Mouse (Mus musculus): ENCODE results near the gene Gm49336. TPM values are rescaled to one million over a fixed set of nuclear protein-coding genes. Genes with fewer than 3 reads are reported as not detected.

The Gm49336 gene
- total RNA-seq, 2 experiments from 2014 or later: 114 to 123 TPM

GRCm38 (mm10) chr14:60252004-60253000, 995 bp upstream of the Gm49336 start:
- intact Hi-C loops (cut with DNase I): loop anchor here (10.0 kb wide), 1 partner anchor 442 kb away; no protein-coding TSS in a partner anchor
- peak; percentile 24 to 51 for DNase-seq (ENCODE audit: extremely low spot score in 1 of 2, low spot score in 2 of 2)

DNA sequence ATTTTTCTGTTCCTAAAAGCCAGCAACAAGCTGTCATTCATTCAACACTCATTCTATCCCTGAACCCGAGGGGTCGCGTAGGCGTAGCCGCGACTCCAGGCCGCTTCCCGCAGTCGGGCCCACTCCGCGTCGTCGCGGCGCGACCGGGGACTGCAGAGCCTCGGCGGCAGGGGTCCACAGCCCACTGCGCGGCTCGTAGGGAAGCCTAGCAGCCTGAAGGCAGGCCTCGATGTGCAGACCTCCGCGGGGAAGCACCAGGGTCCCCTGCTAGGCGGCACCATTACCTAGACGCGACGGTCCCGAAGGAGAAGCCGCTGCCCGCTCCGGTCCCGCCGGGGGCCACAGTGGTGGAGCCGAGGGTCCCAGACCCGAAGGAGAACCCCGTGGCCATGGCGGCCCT, 428 bp downstream of the Gm49336 start:
- intact Hi-C loops (cut with DNase I): loop anchor here (10.0 kb wide), 1 partner anchor 444 kb away; no protein-coding TSS in a partner anchor
- DNase-seq (ENCODE audit: extremely low spot score in 1 of 2, low spot score in 2 of 2): peak in 1 of 2 experiments; percentile 79

GRCm38 (mm10) chr14:60250366-60250765, 941 bp downstream of the Gm49336 start:
- no peak for DNase-seq (ENCODE audit: extremely low spot score in 1 of 2, low spot score in 2 of 2)
- intact Hi-C loops (cut with DNase I): loop anchor here (10.0 kb wide), 1 partner anchor 444 kb away; no protein-coding TSS in a partner anchor

GRCm38 (mm10) chr14:60238551-60238950, 12.8 kb downstream of the Gm49336 start:
- intact Hi-C loops (cut with DNase I): no loop called here
- no peak for DNase-seq (ENCODE audit: extremely low spot score in 1 of 2, low spot score in 2 of 2)

DNA sequence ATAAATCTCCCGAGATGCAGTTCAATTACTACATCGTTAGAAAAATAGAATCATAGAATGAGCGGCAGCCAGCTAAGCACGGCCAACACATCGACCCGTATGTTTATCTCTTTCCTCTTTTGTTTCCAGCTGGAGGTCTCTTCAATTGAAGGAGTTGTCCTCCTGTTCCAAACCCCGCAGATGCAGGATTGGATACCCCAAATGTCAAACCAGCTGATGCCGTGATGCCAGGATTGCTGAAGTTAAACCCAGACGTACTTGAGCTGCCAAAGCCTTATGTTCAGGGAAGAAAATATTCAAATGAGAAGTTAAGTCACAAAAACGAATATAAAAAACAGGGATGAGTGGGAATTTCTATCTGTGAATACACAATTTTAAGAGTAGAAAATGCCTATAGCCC, 31.4 kb downstream of the Gm49336 start:
- intact Hi-C loops (cut with DNase I): no loop called here
- DNase-seq (ENCODE audit: extremely low spot score in 1 of 2, low spot score in 2 of 2): peak in 1 of 2 experiments; percentile 33

DNA sequence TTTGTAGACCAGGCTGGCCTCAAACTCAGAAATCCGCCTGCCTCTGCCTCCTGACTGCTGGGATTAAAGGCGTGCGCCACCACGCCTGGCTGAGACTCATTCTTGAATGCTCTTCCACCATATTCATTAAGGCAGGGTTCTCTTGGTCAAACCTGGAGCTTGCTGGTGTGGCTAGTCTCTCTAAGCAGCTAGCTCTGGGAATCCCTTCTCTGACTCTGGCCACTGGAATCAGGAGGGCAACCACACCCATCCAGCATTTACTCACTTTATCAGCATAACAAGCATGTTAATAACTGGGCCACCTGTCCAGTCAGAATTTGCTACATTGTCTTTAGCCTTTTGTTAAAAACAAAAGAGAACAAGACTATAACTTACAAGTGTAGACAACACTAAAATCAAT, 33.7 kb downstream of the Gm49336 start:
- intact Hi-C loops (cut with DNase I): no loop called here
- DNase-seq (ENCODE audit: extremely low spot score in 1 of 2, low spot score in 2 of 2): no peak

DNA sequence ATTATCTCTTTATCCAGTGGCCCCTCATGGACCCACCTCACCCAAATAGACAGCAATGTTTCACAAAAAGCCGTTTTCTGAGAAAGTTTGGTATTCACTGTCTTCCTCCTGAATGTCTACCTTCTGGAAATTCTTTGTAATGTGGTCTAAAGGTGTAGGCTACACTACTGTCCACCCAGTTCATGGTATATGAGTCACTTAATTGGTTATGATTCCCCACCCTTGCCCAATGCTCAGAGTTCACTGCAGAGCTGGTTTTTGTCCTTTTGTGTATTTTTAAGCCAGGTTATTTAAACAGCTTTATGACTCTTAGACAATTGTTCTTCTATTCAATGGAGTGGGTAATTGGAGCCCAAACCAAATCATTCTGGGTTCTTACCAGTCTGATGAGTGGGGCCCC, 35.2 kb downstream of the Gm49336 start:
- DNase-seq (ENCODE audit: extremely low spot score in 1 of 2, low spot score in 2 of 2): no peak
- intact Hi-C loops (cut with DNase I): no loop called here

- intact Hi-C loops (cut with DNase I): no loop called here
- no peak for DNase-seq (ENCODE audit: extremely low spot score in 1 of 2, low spot score in 2 of 2)
Observed at GRCm38 (mm10) chr14:60215000-60215399, 36.3 kb downstream of the Gm49336 start.

DNA sequence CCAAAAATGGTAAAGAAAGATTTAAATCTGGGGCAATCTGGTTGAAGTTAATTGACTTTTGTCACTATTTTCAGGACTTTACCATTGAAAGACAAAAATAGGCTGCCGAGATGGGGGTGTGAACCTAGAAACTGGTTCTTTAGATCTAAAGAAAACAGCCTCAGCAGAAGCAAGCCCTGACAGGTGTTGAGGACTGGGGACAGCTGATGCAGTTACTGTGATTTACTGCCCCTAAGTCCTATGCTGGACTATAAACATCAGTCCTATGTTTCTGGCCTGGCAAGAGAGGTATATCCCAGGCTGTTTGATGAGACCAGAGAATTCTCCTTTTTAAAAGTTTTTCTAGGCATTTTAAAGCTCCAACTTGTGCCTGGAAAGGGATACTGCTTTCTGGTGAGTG, 37.3 kb downstream of the Gm49336 start:
- no peak for DNase-seq (ENCODE audit: extremely low spot score in 1 of 2, low spot score in 2 of 2)
- intact Hi-C loops (cut with DNase I): no loop called here

DNA sequence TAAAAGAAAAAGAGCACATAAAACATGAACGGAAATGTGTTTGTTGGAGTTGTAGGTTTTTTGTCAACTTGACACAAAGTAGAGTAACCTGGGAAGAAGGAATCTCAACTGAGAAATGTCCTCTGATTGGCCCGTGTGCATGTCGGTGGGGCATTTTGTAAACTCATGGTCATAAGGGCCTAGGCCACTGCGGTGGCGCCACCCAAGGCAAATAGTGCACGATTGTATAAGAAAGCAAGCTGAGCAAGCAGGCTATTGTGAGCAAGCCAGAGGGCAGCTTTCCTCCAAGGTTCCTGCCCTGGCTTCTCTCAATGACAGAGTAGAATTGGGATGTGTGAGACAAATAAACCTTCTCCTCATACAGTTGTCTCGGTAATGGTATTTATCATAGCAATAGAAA, 42.1 kb downstream of the Gm49336 start:
- intact Hi-C loops (cut with DNase I): no loop called here
- no peak for DNase-seq (ENCODE audit: extremely low spot score in 1 of 2, low spot score in 2 of 2)

GRCm38 (mm10) chr14:60204993-60205392, 46.3 kb downstream of the Gm49336 start:
- no peak for DNase-seq (ENCODE audit: extremely low spot score in 1 of 2, low spot score in 2 of 2)
- intact Hi-C loops (cut with DNase I): no loop called here

DNA sequence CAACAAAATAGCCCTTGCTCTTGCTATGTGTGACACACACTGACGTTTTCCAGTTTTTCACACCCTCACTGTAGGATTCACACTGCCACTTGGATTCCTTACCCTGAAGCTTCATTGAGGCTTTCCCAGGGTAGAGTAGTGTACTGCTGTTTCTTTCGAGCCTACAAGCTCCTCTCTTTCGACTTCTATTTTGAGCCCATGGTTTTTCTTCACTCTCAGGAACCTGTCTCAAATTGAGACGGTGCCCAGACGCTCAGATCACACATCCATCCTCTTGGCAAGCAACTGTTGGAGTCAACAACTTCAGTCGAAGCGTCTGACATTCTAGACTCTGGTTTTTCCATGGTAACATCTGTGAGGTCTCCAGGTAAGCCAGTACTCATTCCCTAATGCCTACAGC, 54.4 kb downstream of the Gm49336 start, which contains the start of gene Atp8a2:
Gene Atp8a2, minus strand, starts transcription at position 296 of the 400 bp plus-strand sequence.
- intact Hi-C loops (cut with DNase I): no loop called here
- DNase-seq (ENCODE audit: extremely low spot score in 1 of 2, low spot score in 2 of 2): peak in 1 of 2 experiments; percentile 20

DNA sequence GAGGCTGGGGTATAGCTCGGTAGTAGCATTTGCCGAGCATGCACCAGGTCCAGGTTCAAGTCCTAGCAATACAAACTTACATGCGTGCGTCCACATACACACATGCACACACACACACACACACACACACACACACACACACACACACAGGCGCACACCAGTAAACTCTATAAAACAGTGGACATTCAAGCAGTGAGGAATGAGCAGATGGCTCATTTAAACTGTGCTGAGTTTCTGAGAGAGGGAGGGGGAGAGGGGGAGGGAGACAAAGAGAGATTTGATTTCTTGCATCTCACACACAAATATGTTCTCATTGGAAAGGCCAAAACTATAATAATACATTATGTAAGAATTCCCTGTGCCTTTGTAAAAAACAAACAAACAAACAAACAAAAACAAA, 55.3 kb downstream of the Gm49336 start:
- intact Hi-C loops (cut with DNase I): no loop called here
- DNase-seq (ENCODE audit: extremely low spot score in 1 of 2, low spot score in 2 of 2): no peak

- DNase-seq (ENCODE audit: extremely low spot score in 1 of 2, low spot score in 2 of 2): no peak
- intact Hi-C loops (cut with DNase I): no loop called here
Observed at GRCm38 (mm10) chr14:60194606-60195005, 56.7 kb downstream of the Gm49336 start.

DNA sequence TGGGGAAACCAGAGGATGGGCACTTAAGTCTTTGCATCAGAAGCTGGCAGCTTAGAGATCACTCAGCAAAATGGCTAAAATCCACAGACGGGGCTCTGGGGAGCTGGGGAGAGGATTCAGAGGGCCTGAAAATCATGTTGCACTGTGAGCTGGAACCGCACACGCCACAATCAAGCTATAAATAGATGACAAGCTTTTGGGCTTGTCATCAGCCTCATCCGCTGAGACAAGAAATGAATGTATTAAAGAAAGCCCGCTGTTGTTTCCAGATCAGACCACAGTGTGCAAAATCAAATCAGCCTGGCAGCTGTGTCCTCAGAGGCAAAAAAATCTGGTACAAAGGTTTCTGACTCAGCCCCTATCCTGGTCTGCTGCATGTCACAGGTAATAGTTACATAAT, 61.5 kb downstream of the Gm49336 start:
- DNase-seq (ENCODE audit: extremely low spot score in 1 of 2, low spot score in 2 of 2): no peak
- intact Hi-C loops (cut with DNase I): no loop called here

DNA sequence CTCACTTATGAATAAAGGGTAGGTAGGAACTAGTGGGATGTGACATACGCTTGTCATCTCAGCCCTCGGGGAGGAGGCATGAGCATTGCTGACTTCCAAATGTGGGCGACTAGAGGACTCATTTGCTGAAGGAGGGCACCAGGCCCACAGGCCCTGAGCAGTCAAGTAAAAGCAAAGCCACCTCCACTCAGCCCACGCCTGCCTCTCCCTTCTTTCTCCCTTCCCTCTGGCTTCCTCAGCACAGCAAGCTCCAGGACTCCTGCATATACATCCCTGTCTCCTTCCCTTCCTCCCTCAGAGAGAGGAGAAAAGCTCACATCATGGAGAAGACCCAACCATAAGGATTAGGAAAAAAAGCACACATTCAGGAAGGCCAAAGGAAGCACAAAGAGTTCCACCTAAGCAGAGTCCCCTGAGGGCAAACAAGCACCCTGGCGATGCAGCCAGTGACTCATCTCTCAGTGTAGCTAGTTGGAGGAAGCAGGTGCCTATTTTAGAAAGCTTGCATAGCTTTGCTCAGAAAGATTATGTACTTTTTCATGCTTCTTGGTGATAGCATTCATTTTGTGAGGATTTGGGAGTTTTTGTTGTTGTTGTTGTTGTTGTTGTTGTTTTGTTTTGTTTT, 63.0 kb downstream of the Gm49336 start:
- no peak for DNase-seq (ENCODE audit: extremely low spot score in 1 of 2, low spot score in 2 of 2)
- intact Hi-C loops (cut with DNase I): no loop called here

GRCm38 (mm10) chr14:60181306-60181705, 70.0 kb downstream of the Gm49336 start:
- intact Hi-C loops (cut with DNase I): no loop called here
- no peak for DNase-seq (ENCODE audit: extremely low spot score in 1 of 2, low spot score in 2 of 2)

DNA sequence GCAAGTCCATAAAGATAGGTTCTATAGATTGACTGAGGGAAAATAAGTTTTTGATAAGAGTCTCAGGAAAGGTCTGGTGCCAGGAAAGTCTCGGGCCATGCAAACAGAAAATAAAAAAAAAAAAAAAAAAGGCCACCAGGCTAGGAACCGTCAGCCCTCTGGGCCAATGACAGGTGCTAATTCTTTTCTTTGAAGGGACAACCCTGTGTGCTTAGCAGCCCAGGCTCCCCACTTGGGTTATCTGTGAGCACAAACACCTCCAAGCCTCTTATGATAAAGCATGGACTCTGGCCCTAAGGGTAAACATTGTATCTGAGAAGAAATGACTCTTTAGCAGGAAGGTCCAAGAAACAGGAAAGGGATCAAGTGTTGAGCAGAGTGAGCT, 72.7 kb downstream of the Gm49336 start:
- intact Hi-C loops (cut with DNase I): no loop called here
- no peak for DNase-seq (ENCODE audit: extremely low spot score in 1 of 2, low spot score in 2 of 2)

GRCm38 (mm10) chr14:60177614-60178570, 73.4 kb downstream of the Gm49336 start:
- intact Hi-C loops (cut with DNase I): no loop called here
- DNase-seq (ENCODE audit: extremely low spot score in 1 of 2, low spot score in 2 of 2): peak; percentile 25 to 56

Measured in left cerebral cortex, postnatal 10 days (tissue).